Mouse (Mus musculus) intestine, embryonic 15.5 days (tissue): ENCODE data around the gene Chuk. TPM values are rescaled to one million over a fixed set of nuclear protein-coding genes. Genes with fewer than 3 reads are reported as not detected.

Experiments
- ATAC-seq: fragments of 200-750 bp; cut with Nextera tagmentation; 2 replicates; pipeline ENCODE4 v1.8.0; 2017; ENCODE audit warnings: moderate TSS enrichment, moderate library complexity
- H3K27ac ChIP-seq: fragments of 300-500 bp; sonication (generic); 2 replicates; pipeline ENCODE4 v1.5.1; 2015; ENCODE audit warnings: mild to moderate bottlenecking, inconsistent platforms
- H3K27me3 ChIP-seq: fragments of 300-500 bp; sonication (generic); replicated peaks from 2 replicates; pipeline ENCODE4 v1.6.1; 2015; ENCODE audit warnings: inconsistent platforms
- H3K36me3 ChIP-seq: fragments of 300-500 bp; sonication (generic); 2 replicates; pipeline ENCODE4 v1.6.1; 2015; ENCODE audit warnings: inconsistent platforms
- H3K4me1 ChIP-seq: fragments of 300-500 bp; sonication (generic); replicated peaks from 2 replicates; pipeline ENCODE4 v1.6.1; 2015; ENCODE audit warnings: inconsistent platforms
- H3K4me2 ChIP-seq: fragments of 300-500 bp; sonication (generic); replicated peaks from 2 replicates; pipeline ENCODE4 v1.6.1; 2015; ENCODE audit warnings: mild to moderate bottlenecking, inconsistent platforms
- H3K4me3 ChIP-seq: fragments of 300-500 bp; sonication (generic); replicated peaks from 2 replicates; pipeline ENCODE4 v1.5.1; 2015; ENCODE audit warnings: inconsistent platforms
- H3K9ac ChIP-seq: fragments of 300-500 bp; sonication (generic); 2 replicates; pipeline ENCODE4 v1.6.1; 2015; ENCODE audit warnings: inconsistent platforms
- H3K9me3 ChIP-seq: fragments of 300-500 bp; sonication (generic); 2 replicates; pipeline ENCODE4 v1.6.1; 2016; ENCODE audit warnings: inconsistent platforms
- WGBS: fragments of 180-500 bp; shearing (Covaris S2); methylation state at CpG from one replicate; pipeline ENCODE4 v1.1.7; 2015; 5-methylcytosine and 5-hydroxymethylcytosine counted together
- polyA plus RNA-seq: library from polyadenylated mRNA; unstranded; fragments of >200 nt; fragmentation: Nextera tagmentation; extraction: Ambion mirVana; gene quantifications from 2 replicates; pipeline ENCODE4 v1.2.1, GENCODE M21; 2015

Chuk gene
- polyA plus RNA-seq, 1 experiment from 2014 or later: 40.2 TPM

DNA sequence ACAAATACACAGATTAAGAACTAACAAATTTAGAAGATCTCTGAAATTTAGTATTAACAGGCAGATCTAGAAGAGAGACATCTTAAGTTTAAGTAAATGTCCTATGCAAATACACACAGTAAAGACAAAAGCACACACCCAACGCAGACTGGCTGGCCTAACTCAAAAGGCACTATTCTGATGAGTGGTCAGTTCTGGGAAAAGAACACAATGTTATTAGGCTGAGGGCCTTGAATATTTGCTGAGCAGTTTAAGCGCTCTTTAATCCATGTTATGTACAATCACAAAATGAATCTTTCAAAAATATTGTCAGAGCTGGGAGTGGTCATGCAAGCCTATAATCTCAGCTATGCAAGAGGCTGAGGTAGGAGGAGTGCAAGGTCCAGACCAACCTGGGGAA lies 42.5 kb downstream of the Chuk start:
- ATAC-seq: no peak
- Histone ChIP-seq H3K27me3 (no peaks in the 10 kb centered on the region), H3K4me2 (no peak overlapping the region), H3K9ac (no peak overlapping the region), H3K27ac (no peak overlapping the region; the same call in 1 of the 2 replicates), H3K4me1 (peaks cover 4% of the 10 kb centered on the region; the same call in 1 of the 2 replicates), H3K9me3 (no peaks in the 10 kb centered on the region), H3K36me3 (peaks cover 3% of the 10 kb centered on the region), H3K4me3 (no peak overlapping the region)
- WGBS: 94% methylated on average over 2 of the region's 2 CpGs

DNA sequence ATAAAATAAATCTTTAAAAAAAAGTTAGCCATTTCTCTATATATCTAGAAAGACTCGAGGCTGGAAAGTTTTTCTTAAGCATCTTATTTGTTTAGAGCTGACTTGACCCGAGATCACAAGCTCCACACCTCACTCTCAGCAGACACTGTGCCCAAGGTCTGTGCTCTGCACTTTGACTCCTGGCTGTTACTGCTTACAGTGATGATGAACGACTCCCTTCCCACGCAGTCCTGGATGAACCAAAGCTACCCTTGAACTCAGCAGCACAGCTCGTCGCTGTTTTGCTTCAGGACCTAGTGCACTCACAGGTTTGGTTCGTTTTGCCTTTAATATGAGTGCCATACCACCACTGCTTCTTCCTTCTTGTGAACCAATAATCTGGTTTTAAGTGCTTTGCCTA lies 43.5 kb downstream of the Chuk start:
- no peak overlapping the region for H3K27ac ChIP-seq
- no peaks in the 10 kb centered on the region for H3K27me3 ChIP-seq
- no peak overlapping the region for H3K4me3 ChIP-seq
- no peak for ATAC-seq
- no peak overlapping the region for H3K4me2 ChIP-seq
- peaks cover 4% of the 10 kb centered on the region; the same call in 1 of the 2 replicates for H3K4me1 ChIP-seq
- 74% methylated on average over 7 of the region's 7 CpGs for WGBS
- H3K9me3 ChIP-seq: no peaks in the 10 kb centered on the region
- H3K9ac ChIP-seq: no peak overlapping the region
- peaks cover 3% of the 10 kb centered on the region for H3K36me3 ChIP-seq

DNA sequence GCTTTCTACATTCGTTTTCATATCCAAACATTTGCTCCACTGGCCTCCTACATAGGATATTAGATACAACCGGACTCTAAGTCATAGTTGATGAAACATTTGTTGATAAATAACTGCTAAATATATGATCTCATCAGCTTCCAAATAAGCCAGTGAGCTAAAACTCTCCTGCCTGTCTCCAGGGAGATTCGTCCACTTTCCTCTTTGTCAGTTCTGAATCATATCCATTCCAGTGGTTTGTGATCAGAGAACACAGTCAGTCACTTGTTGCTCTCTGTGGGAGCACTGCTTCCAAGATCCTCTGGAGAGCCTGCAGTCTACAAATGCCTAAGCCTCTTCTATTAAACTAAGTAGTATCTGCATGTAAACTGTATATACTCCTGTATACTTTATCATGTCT lies 47.1 kb downstream of the Chuk start:
- Histone ChIP-seq H3K27me3 (no peaks in the 10 kb centered on the region), H3K36me3 (peaks cover 3% of the 10 kb centered on the region), H3K9ac (no peak overlapping the region), H3K4me1 (no peaks in the 10 kb centered on the region), H3K4me2 (no peak overlapping the region), H3K4me3 (no peak overlapping the region), H3K27ac (no peak overlapping the region), H3K9me3 (no peaks in the 10 kb centered on the region)
- WGBS: 80% methylated on average over 3 of the region's 3 CpGs
- no peak for ATAC-seq

DNA sequence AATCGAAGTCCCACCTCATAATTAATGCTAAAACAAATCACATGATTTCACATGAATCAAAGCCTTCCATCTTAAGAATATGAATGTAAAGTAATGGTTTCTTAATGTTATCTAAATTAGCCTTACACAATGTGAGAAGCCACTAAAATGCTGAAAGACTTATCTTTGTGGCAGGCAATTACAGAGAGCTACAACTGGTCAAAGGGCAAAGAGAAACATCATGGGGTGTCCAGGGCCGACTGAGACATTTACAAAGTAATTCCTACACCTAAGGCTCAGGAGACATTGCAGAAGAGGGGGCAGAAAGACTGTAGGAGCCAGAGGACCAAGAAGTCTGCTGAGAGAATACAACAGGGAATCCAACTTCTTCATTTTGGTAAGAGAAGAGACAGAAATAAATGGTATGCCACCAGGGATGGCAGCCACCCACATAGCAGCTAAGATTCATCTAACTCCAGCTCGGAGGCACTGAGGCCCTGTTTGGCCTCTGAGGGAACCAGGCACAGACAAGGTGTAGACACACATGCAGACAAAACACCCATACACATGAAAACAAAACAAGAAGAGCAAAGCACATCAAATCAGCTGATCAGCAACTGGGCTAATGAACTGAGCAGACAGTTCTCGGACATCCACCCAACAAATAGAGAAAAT lies 52.0 kb downstream of the Chuk start:
- 64% methylated on average over 4 of the region's 4 CpGs for WGBS

DNA sequence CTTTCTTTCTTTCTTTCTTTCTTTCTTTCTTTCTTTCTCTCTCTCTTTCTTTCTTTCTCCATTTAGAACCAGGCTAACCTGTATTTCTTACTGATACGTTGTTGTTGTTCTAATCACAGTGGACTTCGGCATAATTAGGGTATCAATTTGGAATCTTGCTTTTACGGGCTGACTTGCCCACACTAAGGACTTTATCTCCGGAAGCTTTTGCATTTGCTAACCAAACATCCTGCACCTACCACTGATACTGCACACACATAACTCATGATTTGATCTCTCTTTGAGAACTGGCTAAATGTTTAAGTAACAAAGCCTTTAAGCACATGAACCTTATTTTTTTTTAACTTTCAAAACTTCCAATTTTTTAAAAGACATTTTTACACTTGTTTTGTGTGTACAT lies 56.9 kb downstream of the Chuk start:
- Histone ChIP-seq H3K4me2 (no peak overlapping the region), H3K36me3 (peaks cover 12% of the 10 kb centered on the region), H3K9ac (no peak overlapping the region), H3K27ac (no peak overlapping the region), H3K4me3 (no peak overlapping the region), H3K4me1 (no peaks in the 10 kb centered on the region), H3K9me3 (no peaks in the 10 kb centered on the region), H3K27me3 (no peaks in the 10 kb centered on the region)
- 62% methylated on average over 4 of the region's 4 CpGs for WGBS
- peak; percentile 51; the same call in 1 of the 2 replicates for ATAC-seq

More for the DNA sequence above, 52.0 kb downstream of the Chuk start:
- H3K27me3 ChIP-seq: no peaks in the 10 kb centered on the region
- peak overlapping the region; percentile 33; the same call in 1 of the 2 replicates for H3K27ac ChIP-seq
- H3K4me3 ChIP-seq: no peak overlapping the region
- H3K9ac ChIP-seq: no peak overlapping the region
- H3K36me3 ChIP-seq: peaks cover 3% of the 10 kb centered on the region; the same call in 1 of the 2 replicates
- H3K4me2 ChIP-seq: no peak overlapping the region
- no peaks in the 10 kb centered on the region for H3K9me3 ChIP-seq
- no peaks in the 10 kb centered on the region for H3K4me1 ChIP-seq
- peak; percentile 86 for ATAC-seq

DNA sequence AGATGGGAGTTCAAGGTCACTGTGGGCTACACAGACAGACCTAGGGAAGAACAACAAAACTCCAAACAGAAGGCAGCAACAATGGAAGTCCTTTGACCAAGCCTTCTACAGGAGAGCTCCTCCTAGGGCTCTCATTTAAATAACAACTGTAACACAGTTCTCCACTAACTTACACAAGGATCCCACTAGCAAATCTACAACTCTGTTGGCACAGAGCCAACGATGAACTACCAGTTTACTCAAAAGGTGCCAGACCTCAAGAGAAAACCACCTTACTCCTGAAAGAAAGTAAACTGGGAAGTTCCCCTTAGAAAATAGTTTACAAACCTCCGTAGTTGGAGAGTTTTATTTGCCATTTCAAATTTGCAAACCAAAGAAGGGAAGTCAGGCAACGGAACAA lies 58.0 kb downstream of the Chuk start:
- no peak for ATAC-seq
- Histone ChIP-seq H3K27me3 (no peaks in the 10 kb centered on the region), H3K4me1 (no peaks in the 10 kb centered on the region), H3K4me3 (no peak overlapping the region), H3K27ac (no peak overlapping the region), H3K9me3 (no peaks in the 10 kb centered on the region), H3K9ac (no peak overlapping the region), H3K36me3 (peaks cover 12% of the 10 kb centered on the region), H3K4me2 (no peak overlapping the region)
- WGBS: 47% methylated on average over 3 of the region's 3 CpGs

DNA sequence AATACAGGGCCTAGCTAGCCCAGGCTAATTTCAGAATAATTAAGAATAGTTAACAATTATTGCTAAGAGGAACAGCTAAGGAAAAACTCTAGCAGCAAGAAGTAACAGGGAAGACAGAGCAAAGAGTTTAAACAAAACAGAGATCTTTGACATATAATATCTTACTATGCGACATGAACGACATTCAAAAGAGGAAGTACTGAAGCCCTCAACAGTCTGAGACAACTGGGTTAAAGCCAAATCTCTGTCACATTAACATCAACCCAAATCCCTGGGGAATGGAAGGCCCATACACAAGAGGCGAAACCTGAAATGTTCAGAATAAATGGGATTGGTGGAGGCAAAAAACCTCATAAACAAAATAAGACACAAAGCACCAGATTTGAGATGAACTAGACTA lies 61.4 kb downstream of the Chuk start:
- Histone ChIP-seq H3K27me3 (no peaks in the 10 kb centered on the region), H3K4me2 (no peak overlapping the region), H3K4me3 (no peak overlapping the region), H3K27ac (no peak overlapping the region), H3K9ac (no peak overlapping the region), H3K36me3 (peaks cover 9% of the 10 kb centered on the region; the same call in 1 of the 2 replicates), H3K9me3 (no peaks in the 10 kb centered on the region), H3K4me1 (no peaks in the 10 kb centered on the region)
- WGBS: 87% methylated on average over 3 of the region's 3 CpGs
- ATAC-seq: no peak

DNA sequence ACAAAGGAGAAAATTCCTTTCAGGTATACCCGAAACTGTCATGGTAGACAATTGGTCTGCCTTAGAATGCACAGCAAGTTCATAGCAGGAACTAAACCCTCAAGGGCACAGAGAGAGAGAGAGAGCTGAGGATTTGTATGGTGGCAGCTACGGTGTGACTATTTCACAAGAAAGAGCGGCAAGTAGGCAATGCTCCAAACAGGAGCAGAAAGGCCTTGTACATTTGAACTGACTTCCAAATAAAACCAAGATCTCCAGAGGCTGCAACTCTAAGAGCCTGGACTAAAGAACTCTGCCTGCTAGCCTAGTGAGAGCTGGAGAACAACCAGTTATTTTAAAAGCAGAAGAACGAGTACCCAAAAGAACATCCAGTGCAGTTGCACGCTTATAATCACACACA lies 65.2 kb downstream of the Chuk start:
- Histone ChIP-seq H3K4me1 (no peaks in the 10 kb centered on the region), H3K4me2 (no peak overlapping the region), H3K9me3 (no peaks in the 10 kb centered on the region), H3K27ac (no peak overlapping the region), H3K4me3 (no peak overlapping the region), H3K27me3 (no peaks in the 10 kb centered on the region), H3K9ac (no peak overlapping the region), H3K36me3 (peaks cover 9% of the 10 kb centered on the region)
- WGBS: 86% methylated on average over 5 of the region's 5 CpGs
- ATAC-seq: no peak

DNA sequence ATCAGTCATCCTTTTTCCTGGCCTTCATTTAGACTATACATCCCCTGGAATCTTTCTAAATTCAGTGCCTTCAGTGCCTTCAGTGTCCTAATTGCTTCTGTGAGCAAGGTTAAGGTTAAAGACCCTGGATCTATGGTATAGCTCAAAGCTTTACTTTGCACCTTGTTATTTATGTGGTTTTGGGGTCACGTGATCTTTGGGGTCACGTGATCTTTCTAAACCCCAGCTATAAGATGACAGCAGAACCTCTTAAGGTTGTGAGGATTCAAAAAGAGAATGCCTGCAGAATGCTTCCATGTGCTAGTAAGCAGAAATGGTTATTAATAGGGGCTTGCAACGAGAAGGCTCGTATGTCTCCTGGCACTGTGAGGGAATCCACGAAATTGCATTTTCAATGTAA lies 73.9 kb downstream of the Chuk start:
- no peak for ATAC-seq
- Histone ChIP-seq H3K4me2 (no peak overlapping the region), H3K9me3 (no peaks in the 10 kb centered on the region), H3K4me1 (no peaks in the 10 kb centered on the region), H3K27ac (no peak overlapping the region), H3K27me3 (no peaks in the 10 kb centered on the region), H3K4me3 (no peak overlapping the region), H3K9ac (no peak overlapping the region), H3K36me3 (peaks cover 7% of the 10 kb centered on the region)
- WGBS: 89% methylated on average over 5 of the region's 5 CpGs

DNA sequence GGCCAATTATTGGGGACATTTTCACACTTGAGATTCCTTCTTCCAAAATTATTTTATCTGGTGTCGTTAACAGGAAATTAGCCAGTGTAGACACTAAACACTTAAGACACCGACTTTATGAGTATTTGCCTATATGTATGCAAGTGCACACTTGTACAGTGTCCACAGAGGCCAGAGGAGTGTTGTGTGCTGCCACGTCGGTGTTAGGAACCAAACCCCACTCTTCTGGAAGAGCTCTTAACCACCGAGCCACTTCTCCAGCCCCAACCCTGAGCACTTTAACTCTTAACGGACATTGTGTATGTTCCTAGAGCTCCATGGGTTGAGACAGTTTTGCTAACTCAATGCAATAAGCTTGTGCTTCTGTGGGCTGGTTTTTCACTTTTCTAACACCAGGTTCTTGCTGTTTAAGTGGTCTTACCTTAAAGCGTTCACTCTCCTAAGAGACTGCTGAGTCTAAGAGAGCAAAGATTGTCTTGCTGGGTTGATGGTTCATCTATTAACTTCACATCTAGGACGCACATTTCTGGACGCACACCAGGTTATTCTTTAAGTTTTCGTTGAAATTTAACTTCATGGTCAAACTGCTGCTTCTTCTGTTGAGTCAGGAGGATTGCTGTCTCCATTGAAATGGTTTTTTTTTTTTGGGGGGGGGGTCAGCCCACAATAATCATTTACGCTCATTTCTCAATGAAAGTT lies 75.1 kb downstream of the Chuk start:
- Histone ChIP-seq H3K4me2 (no peak overlapping the region), H3K27ac (no peak overlapping the region), H3K4me3 (no peak overlapping the region), H3K36me3 (0 out of 2 replicates have a peak, but pooled peaks cover 5% of the 10 kb centered on the region), H3K9ac (no peak overlapping the region), H3K27me3 (no peaks in the 10 kb centered on the region), H3K9me3 (no peaks in the 10 kb centered on the region), H3K4me1 (no peaks in the 10 kb centered on the region)
- no peak for ATAC-seq
- 84% methylated on average over 11 of the region's 11 CpGs for WGBS

DNA sequence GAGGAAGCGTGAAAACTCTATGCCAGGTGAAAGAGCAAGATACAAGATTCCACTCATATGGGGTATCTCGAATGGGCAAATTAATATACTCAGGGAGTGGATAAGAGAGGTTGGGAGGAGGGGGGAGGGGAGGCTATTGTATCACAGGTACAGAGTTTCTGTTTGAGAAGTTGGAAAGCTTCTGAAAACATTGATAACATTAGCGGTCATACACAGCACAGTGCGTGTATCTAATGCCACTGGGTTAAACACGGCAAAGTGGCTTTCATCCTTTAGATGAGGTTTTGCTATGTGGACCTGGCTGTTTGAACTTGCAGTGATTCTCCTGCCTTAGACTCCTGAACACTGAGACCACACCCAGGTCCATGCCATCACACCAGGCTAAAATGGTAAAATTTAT lies 77.3 kb downstream of the Chuk start:
- H3K4me1 ChIP-seq: no peaks in the 10 kb centered on the region
- H3K9ac ChIP-seq: no peak overlapping the region
- H3K27ac ChIP-seq: no peak overlapping the region
- no peak for ATAC-seq
- H3K4me2 ChIP-seq: no peak overlapping the region
- no peaks in the 10 kb centered on the region for H3K27me3 ChIP-seq
- H3K9me3 ChIP-seq: no peaks in the 10 kb centered on the region
- WGBS: 84% methylated on average over 5 of the region's 5 CpGs
- no peaks in the 10 kb centered on the region for H3K36me3 ChIP-seq
- no peak overlapping the region for H3K4me3 ChIP-seq

DNA sequence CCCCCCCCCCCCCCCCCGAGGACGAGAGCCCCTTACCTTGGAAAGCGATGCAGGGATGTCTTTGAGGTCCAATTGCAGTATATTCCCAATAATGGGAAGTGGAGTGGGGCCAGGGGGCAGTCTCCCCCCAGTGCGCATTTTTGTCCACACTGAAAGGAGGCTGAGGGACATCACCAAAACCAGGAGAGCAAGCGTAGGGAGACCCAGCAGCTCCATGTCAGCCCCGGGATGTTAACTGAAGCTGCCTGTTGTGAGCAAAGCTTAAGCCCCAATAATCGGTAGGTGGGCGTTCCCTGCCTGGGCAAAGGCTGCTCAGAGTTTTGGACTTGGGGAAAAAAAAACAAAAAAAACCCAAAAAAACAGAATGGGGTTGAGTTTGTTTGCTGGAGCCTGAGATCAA lies 78.3 kb downstream of the Chuk start, which contains the start of gene Cyp2c23:
Gene Cyp2c23 (minus strand): TSS at position 237 of the 400 bp plus-strand sequence.
- no peak within 1 kb of the TSS for H3K4me2 ChIP-seq
- H3K27me3 ChIP-seq: no peaks in the 10 kb centered on the region
- H3K4me3 ChIP-seq: no peak within 1 kb of the TSS
- H3K27ac ChIP-seq: no peak within 1 kb of the TSS
- no peak within 1 kb of the TSS for H3K9ac ChIP-seq
- no peak for ATAC-seq
- H3K4me1 ChIP-seq: no peaks in the 10 kb centered on the region
- no peaks in the 10 kb centered on the region for H3K9me3 ChIP-seq
- 75% methylated on average over 8 of the region's 8 CpGs for WGBS
- H3K36me3 ChIP-seq: no peaks in the 10 kb centered on the region
